In genomic region chr4:147809292-147809965, GRCm38 (mm10) we compare ENCODE assay signal across 8 mouse cellular contexts. TPM values are rescaled to one million over a fixed set of nuclear protein-coding genes. Genes with fewer than 3 reads are reported as not detected.
DNase-seq lines count a peak whose midpoint lies in the region; ATAC-seq and TF ChIP-seq lines count a peak whose summit lies in the region.
"Not testable (repeated sequence)": the region's sequence is repeated elsewhere in the genome, so short reads cannot be mapped to it uniquely, and the experiment has no call there.

Zfp984 (minus strand) TSS chr4:147809788.

- H3K27ac ChIP-seq in embryonic fibroblast, embryonic 13.5 days (ENCODE audit: insufficient read depth, low read length); midbrain, embryonic 11.5 days (ENCODE audit: low read depth, low read length): not testable (repeated sequence)
- H3K27ac ChIP-seq in heart, embryonic 11.5 days (ENCODE audit: low read depth, low read length) = peak within 1 kb of the TSS; percentile 74
- H3K27ac ChIP-seq in intestine, postnatal 0 days (ENCODE audit: low read depth, low read length) = peak within 1 kb of the TSS; percentile 80
- H3K27ac ChIP-seq in liver, adult 2 months (replicated peaks; ENCODE audit: insufficient read depth, low read depth, low read length) = peak within 1 kb of the TSS; percentile 13; the same call in 1 of the 2 replicates
- H3K27ac ChIP-seq in small intestine, adult 2 months (ENCODE audit: insufficient read depth, low read depth, low read length) = peak within 1 kb of the TSS; percentile 60

- not testable (repeated sequence) for H3K4me1 ChIP-seq in embryonic fibroblast, embryonic 13.5 days (ENCODE audit: control insufficient read depth, insufficient read depth, low read length); heart, embryonic 11.5 days (ENCODE audit: control insufficient read depth, insufficient read depth, low read length); intestine, postnatal 0 days (replicated peaks; ENCODE audit: control insufficient read depth, insufficient read depth, low read length); liver, adult 2 months (ENCODE audit: control insufficient read depth, insufficient read depth, low read length); midbrain, embryonic 11.5 days (ENCODE audit: control insufficient read depth, insufficient read depth, low read length); small intestine, adult 2 months (ENCODE audit: control insufficient read depth, insufficient read depth, insufficient read length, low read length)

- not testable (repeated sequence) for H3K36me3 ChIP-seq in heart, embryonic 11.5 days (ENCODE audit: control insufficient read depth, insufficient read depth, low read length); intestine, postnatal 0 days (ENCODE audit: control insufficient read depth, insufficient read depth); liver, adult 2 months (ENCODE audit: control insufficient read depth, insufficient read depth, low read length); midbrain, embryonic 11.5 days (ENCODE audit: control insufficient read depth, insufficient read depth, low read length); small intestine, adult 2 months (ENCODE audit: control insufficient read depth, insufficient read depth, low read length)

- H3K27me3 ChIP-seq in heart, embryonic 11.5 days (ENCODE audit: control insufficient read depth, insufficient read depth, low read length); intestine, postnatal 0 days (replicated peaks; ENCODE audit: control insufficient read depth, insufficient read depth, low read length); liver, adult 2 months (ENCODE audit: control insufficient read depth, insufficient read depth, low read length); midbrain, embryonic 11.5 days (ENCODE audit: control insufficient read depth, insufficient read depth, low read length); small intestine, adult 2 months (ENCODE audit: control insufficient read depth, insufficient read depth, low read length): not testable (repeated sequence)

- H3K4me3 ChIP-seq in embryonic fibroblast, embryonic 13.5 days (ENCODE audit: insufficient read depth, low read length) = peak within 1 kb of the TSS; percentile 78
- peak within 1 kb of the TSS; percentile 60 for H3K4me3 ChIP-seq in heart, embryonic 11.5 days (ENCODE audit: low read depth, low read length)
- H3K4me3 ChIP-seq in intestine, postnatal 0 days (ENCODE audit: low read depth, low read length) = peak within 1 kb of the TSS; percentile 53
- H3K4me3 ChIP-seq in liver, adult 2 months (ENCODE audit: insufficient read depth, low read depth, low read length) = peak within 1 kb of the TSS; percentile 68
- peak within 1 kb of the TSS; percentile 40 for H3K4me3 ChIP-seq in midbrain, embryonic 11.5 days (ENCODE audit: low read depth, low read length)
- H3K4me3 ChIP-seq in small intestine, adult 2 months (ENCODE audit: low read depth, low read length) = peak within 1 kb of the TSS; percentile 64

- peak; percentile 61 for TF ChIP-seq POLR2A in embryonic fibroblast, embryonic 13.5 days (IDR thresholded peaks at IDR 0.05; ENCODE audit: low read depth, low read length)
- not testable (repeated sequence) for TF ChIP-seq POLR2A in liver, adult 2 months (IDR thresholded peaks at IDR 0.05; ENCODE audit: extremely low read depth, insufficient read depth, low read length); small intestine, adult 2 months (IDR thresholded peaks at IDR 0.05; ENCODE audit: low read depth, low read length)

- not testable (repeated sequence) for TF ChIP-seq CTCF in embryonic fibroblast, embryonic 13.5 days (IDR thresholded peaks at IDR 0.05; ENCODE audit: borderline replicate concordance, insufficient read depth, low read length); intestine, postnatal 0 days (IDR thresholded peaks at IDR 0.05; ENCODE audit: low read depth); liver, adult 2 months (IDR thresholded peaks at IDR 0.05; ENCODE audit: low read depth, low read length); small intestine, adult 2 months (IDR thresholded peaks at IDR 0.05; ENCODE audit: extremely low read depth, insufficient read length, insufficient replicate concordance, low read depth, low read length)

- ATAC-seq in activated CD4-positive, CD25-positive, alpha-beta regulatory T cell, adult 4 months = peak; percentile 79
- peak; percentile 58 for ATAC-seq in heart, embryonic 11.5 days (replicated peaks; ENCODE audit: insufficient number of reproducible peaks, low FRiP score, low TSS enrichment)
- peak; percentile 84 for ATAC-seq in intestine, postnatal 0 days
- ATAC-seq in midbrain, embryonic 11.5 days (ENCODE audit: low FRiP score) = peak; percentile 62

- not testable (repeated sequence) for H3K79me2 ChIP-seq in liver, adult 2 months (ENCODE audit: control insufficient read depth, insufficient read depth, low read length)

- DNase-seq in liver, adult 2 months (ENCODE audit: extremely low read depth, low read depth, low spot score) = peak; percentile 52
- DNase-seq in midbrain, embryonic 11.5 days (ENCODE audit: low spot score, missing footprints) = peak; percentile 91
- peak; percentile 81 for DNase-seq in yolk sac, embryonic 10.5 days (ENCODE audit: low spot score)

- H3K9me3 ChIP-seq in heart, embryonic 11.5 days (replicated peaks; ENCODE audit: control insufficient read depth, low read length); intestine, postnatal 0 days (ENCODE audit: control insufficient read depth); midbrain, embryonic 11.5 days (ENCODE audit: control insufficient read depth, low read length): not testable (repeated sequence)

- H3K4me2 ChIP-seq in heart, embryonic 11.5 days = peak within 1 kb of the TSS; percentile 71
- H3K4me2 ChIP-seq in intestine, postnatal 0 days (replicated peaks; ENCODE audit: low read depth) = peak within 1 kb of the TSS; percentile 77
- peak within 1 kb of the TSS; percentile 53 for H3K4me2 ChIP-seq in midbrain, embryonic 11.5 days

- 10% methylated on average over 15 of the region's 15 CpGs for WGBS in heart, embryonic 11.5 days (ENCODE audit: insufficient replicate concordance)
- 10% methylated on average over 15 of the region's 15 CpGs for WGBS in intestine, postnatal 0 days
- WGBS in liver, adult 2 months = 11% methylated on average over 15 of the region's 15 CpGs
- WGBS in midbrain, embryonic 11.5 days = 12% methylated on average over 15 of the region's 15 CpGs
- 14% methylated on average over 15 of the region's 15 CpGs for WGBS in small intestine, adult 2 months

- peak within 1 kb of the TSS; percentile 79 for H3K9ac ChIP-seq in heart, embryonic 11.5 days (ENCODE audit: low read depth, low read length)
- peak within 1 kb of the TSS; percentile 58 for H3K9ac ChIP-seq in intestine, postnatal 0 days (ENCODE audit: low read depth, low read length)
- peak within 1 kb of the TSS; percentile 69 for H3K9ac ChIP-seq in liver, adult 2 months (ENCODE audit: low read depth, low read length)
- H3K9ac ChIP-seq in midbrain, embryonic 11.5 days (ENCODE audit: low read length) = peak within 1 kb of the TSS; percentile 57

RNA-seq across cellular contexts. Expression of gene Zfp984, which starts in this region (rescaled TPM):
- polyA plus RNA-seq in activated CD4-positive, CD25-positive, alpha-beta regulatory T cell, adult 4 months (2017; shearing (Covaris generic)) = 10 to 100 TPM; 21.1 to 29.0 TPM
- 12.5 and 22.3 TPM in 2 replicates for polyA plus RNA-seq in embryonic fibroblast, embryonic 13.5 days (2011; ENCODE audit: insufficient read length, low read depth, missing spikeins)
- polyA plus RNA-seq in heart, embryonic 11.5 days (2014; fragmentation: Nextera tagmentation; extraction: Ambion mirVana) = 9.8 and 11.6 TPM in 2 replicates
- 16.2 and 17.9 TPM in 2 replicates for polyA plus RNA-seq in intestine, postnatal 0 days (2015; fragmentation: Nextera tagmentation; extraction: Ambion mirVana)
- total RNA-seq in liver, adult 2 months (2014; rRNA removed) = 1.6 and 2.6 TPM in 2 replicates
- polyA plus RNA-seq in liver, adult 2 months (2012; rRNA removed) = 0.05 and 0.20 TPM in 2 replicates
- 8.9 and 9.2 TPM in 2 replicates for polyA plus RNA-seq in midbrain, embryonic 11.5 days (2014; fragmentation: Nextera tagmentation; extraction: Ambion mirVana)
- polyA plus RNA-seq in small intestine, adult 2 months (2012; rRNA removed) = 0.09 TPM in 1 of 2 replicates, not detected in the other
